In the genomic region with DNA sequence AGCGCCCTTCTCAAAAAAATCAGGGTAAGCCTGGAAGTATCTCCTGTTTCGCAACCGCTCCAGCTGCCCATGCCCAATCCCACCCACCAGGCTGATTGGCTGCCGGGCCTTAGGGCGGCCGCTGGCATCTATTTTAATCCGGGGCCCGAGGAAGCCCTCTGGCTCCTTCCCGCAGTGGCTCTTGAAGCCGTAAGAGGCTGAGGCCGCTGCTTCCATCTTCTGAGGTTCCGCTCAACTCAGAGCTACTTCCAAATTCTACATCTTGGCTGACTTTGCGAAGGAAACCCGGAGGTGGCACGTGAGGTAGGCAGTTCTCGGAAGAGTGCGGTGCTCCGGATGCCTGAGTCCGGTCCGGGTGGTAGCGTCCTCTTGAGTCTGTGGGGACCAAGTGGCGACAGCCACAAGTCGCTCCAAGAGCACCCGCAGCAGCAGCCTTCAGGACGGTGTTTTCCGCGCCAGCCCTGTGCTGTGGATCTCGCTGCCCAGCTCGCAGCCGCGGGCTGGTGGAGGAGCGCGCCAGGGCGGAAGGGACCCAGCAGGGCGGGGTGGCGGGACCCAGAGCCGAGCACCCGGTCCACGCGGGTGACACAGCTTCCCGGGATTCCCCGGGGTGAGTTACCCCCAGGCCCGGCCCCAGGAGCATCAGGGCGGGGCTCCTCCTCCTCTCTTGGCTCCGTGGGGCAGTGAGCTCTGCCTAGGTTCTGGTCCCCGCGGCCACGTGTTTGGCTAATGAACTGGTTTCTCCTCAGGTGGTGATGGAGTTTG, we compare ENCODE assay signal across 8 mouse cellular contexts. TPM values are rescaled to one million over a fixed set of nuclear protein-coding genes. Genes with fewer than 3 reads are reported as not detected.
A peak's percentile ranks its signal among the peaks of the same experiment; 100 is the strongest.
DNase-seq lines count a peak whose midpoint lies in the region; ATAC-seq and TF ChIP-seq lines count a peak whose summit lies in the region.

A gene (plus strand): TSS at position 161 of the 765 bp plus-strand sequence.

- no peak for TF ChIP-seq POLR2A in testis, adult 2 months (IDR thresholded peaks at IDR 0.05; ENCODE audit: control insufficient read depth, low read depth, low read length)

- no peaks in the 10 kb centered on the region for H3K27me3 ChIP-seq in forebrain, embryonic 15.5 days
- peaks cover 8% of the 10 kb centered on the region; the same call in 1 of the 2 replicates for H3K27me3 ChIP-seq in liver, postnatal 0 days (ENCODE audit: insufficient read depth, low read length)
- 0 out of 2 replicates have a peak, but pooled peaks cover 3% of the 10 kb centered on the region for H3K27me3 ChIP-seq in neural tube, embryonic 12.5 days (replicated peaks)
- no peaks in the 10 kb centered on the region for H3K27me3 ChIP-seq in testis, adult 2 months (ENCODE audit: control insufficient read depth, insufficient read depth, low read length)

- no peak for TF ChIP-seq EP300 in liver, postnatal 0 days (IDR thresholded peaks at IDR 0.05; ENCODE audit: low read depth)

- H3K4me1 ChIP-seq in forebrain, embryonic 15.5 days, result peaks cover 5% of the 10 kb centered on the region; the same call in 1 of the 2 replicates
- H3K4me1 ChIP-seq in liver, postnatal 0 days (ENCODE audit: insufficient read depth), result 0 out of 2 replicates have a peak, but pooled peaks cover 5% of the 10 kb centered on the region
- H3K4me1 ChIP-seq in neural tube, embryonic 12.5 days, result peaks cover 3% of the 10 kb centered on the region; the same call in 1 of the 2 replicates
- H3K4me1 ChIP-seq in testis, adult 2 months (ENCODE audit: control insufficient read depth, insufficient read depth, low read length), result peaks cover 5% of the 10 kb centered on the region

- ATAC-seq in forebrain, embryonic 15.5 days (replicated peaks), result peak; percentile 92
- ATAC-seq in liver, postnatal 0 days, result peak; percentile 77
- peak; percentile 93 for ATAC-seq in neural tube, embryonic 12.5 days (ENCODE audit: low FRiP score, low read depth)

- peak; percentile 62 for DNase-seq in ES-CJ7 (ENCODE audit: low read depth, low spot score)
- DNase-seq in cerebellum, adult 11-12 months, result peak; percentile 7
- DNase-seq in heart, postnatal 14 days, result peak; percentile 52 to 59
- DNase-seq in large intestine, adult 2 months (ENCODE audit: low read depth, low spot score), result peak; percentile 6
- peak; percentile 44 for DNase-seq in liver, postnatal 0 days

- H3K4me3 ChIP-seq in forebrain, embryonic 15.5 days, result peak within 1 kb of the TSS; percentile 45
- H3K4me3 ChIP-seq in liver, postnatal 0 days (ENCODE audit: low read depth, low read length), result peak within 1 kb of the TSS; percentile 52
- H3K4me3 ChIP-seq in neural tube, embryonic 12.5 days, result peak within 1 kb of the TSS; percentile 54
- peak within 1 kb of the TSS; percentile 54 for H3K4me3 ChIP-seq in testis, adult 2 months (ENCODE audit: control insufficient read depth, low read depth, low read length)

- H3K27ac ChIP-seq in forebrain, embryonic 15.5 days (replicated peaks), result no peak within 1 kb of the TSS
- no peak within 1 kb of the TSS for H3K27ac ChIP-seq in liver, postnatal 0 days (ENCODE audit: low read depth)
- H3K27ac ChIP-seq in neural tube, embryonic 12.5 days, result no peak within 1 kb of the TSS
- H3K27ac ChIP-seq in testis, adult 2 months (ENCODE audit: control insufficient read depth, insufficient read depth, low read depth, low read length), result no peak within 1 kb of the TSS

- intact Hi-C loops in heart, postnatal 14 days (cut with DNase I), result no loop called here

- H3K36me3 ChIP-seq in forebrain, embryonic 15.5 days, result no peaks in the 10 kb centered on the region
- H3K36me3 ChIP-seq in liver, postnatal 0 days (replicated peaks; ENCODE audit: insufficient read depth, low read length), result no peaks in the 10 kb centered on the region
- H3K36me3 ChIP-seq in neural tube, embryonic 12.5 days, result no peaks in the 10 kb centered on the region
- H3K36me3 ChIP-seq in testis, adult 2 months (ENCODE audit: control insufficient read depth, insufficient read depth, low read length), result no peaks in the 10 kb centered on the region

- WGBS in forebrain, embryonic 15.5 days, result under 1% methylated on average over 47 of the region's 48 CpGs
- WGBS in large intestine, adult 2 months, result under 1% methylated on average over 48 of the region's 48 CpGs
- under 1% methylated on average over 48 of the region's 48 CpGs for WGBS in liver, postnatal 0 days (ENCODE audit: insufficient replicate concordance)
- under 1% methylated on average over 48 of the region's 48 CpGs for WGBS in neural tube, embryonic 12.5 days

- peak within 1 kb of the TSS; percentile 51 for H3K9ac ChIP-seq in forebrain, embryonic 15.5 days (replicated peaks)
- H3K9ac ChIP-seq in liver, postnatal 0 days (replicated peaks), result peak within 1 kb of the TSS; percentile 46
- H3K9ac ChIP-seq in neural tube, embryonic 12.5 days, result peak within 1 kb of the TSS; percentile 61

- H3K4me2 ChIP-seq in forebrain, embryonic 15.5 days (replicated peaks), result peak within 1 kb of the TSS; percentile 83
- H3K4me2 ChIP-seq in liver, postnatal 0 days (ENCODE audit: low read depth, low read length), result peak within 1 kb of the TSS; percentile 84
- H3K4me2 ChIP-seq in neural tube, embryonic 12.5 days (replicated peaks), result peak within 1 kb of the TSS; percentile 98

- no peaks in the 10 kb centered on the region for H3K9me3 ChIP-seq in forebrain, embryonic 15.5 days
- no peaks in the 10 kb centered on the region for H3K9me3 ChIP-seq in liver, postnatal 0 days (ENCODE audit: low read length)
- no peaks in the 10 kb centered on the region for H3K9me3 ChIP-seq in neural tube, embryonic 12.5 days

- TF ChIP-seq CTCF in liver, postnatal 0 days (IDR thresholded peaks at IDR 0.05; ENCODE audit: low read depth), result no peak
- TF ChIP-seq CTCF in testis, adult 2 months (IDR thresholded peaks at IDR 0.05; ENCODE audit: control insufficient read depth, insufficient read depth, insufficient replicate concordance, low read depth, low read length), result no peak

RNA-seq across cellular contexts. Expression of the gene that starts here (rescaled TPM):
- 0.78 and 1.1 TPM in 2 replicates for polyA plus RNA-seq in forebrain, embryonic 15.5 days (2015; fragmentation: Nextera tagmentation; extraction: Ambion mirVana)
- 1 to 10 TPM; 1.4 to 3.1 TPM for total RNA-seq in heart, postnatal 14 days (2021)
- polyA plus RNA-seq in large intestine, adult 2 months (2012; rRNA removed), result 0.56 and 0.58 TPM in 2 replicates
- polyA plus RNA-seq in liver, postnatal 0 days (2015; fragmentation: Nextera tagmentation; extraction: Ambion mirVana), result 0.58 and 0.99 TPM in 2 replicates
- 0.74 and 0.89 TPM in 2 replicates for polyA plus RNA-seq in neural tube, embryonic 12.5 days (2016; fragmentation: Nextera tagmentation; extraction: Ambion mirVana)
- polyA plus RNA-seq in testis, adult 2 months (2012; rRNA removed), result 0.23 and 0.59 TPM in 2 replicates

Comparison
In these comparisons a context has a peak if more than half of its experiments do, and no peak if none do; other contexts are left out.
1. Peak in DNase-seq in large intestine, adult 2 months; RNA of the gene not detected or under 1 TPM.
2. Peak in DNase-seq, ATAC-seq, H3K4me3 ChIP-seq, H3K9ac ChIP-seq and H3K4me2 ChIP-seq in liver, postnatal 0 days; RNA of the gene not detected or under 1 TPM.
3. Peak in ATAC-seq, H3K4me3 ChIP-seq, H3K9ac ChIP-seq and H3K4me2 ChIP-seq in neural tube, embryonic 12.5 days; RNA of the gene not detected or under 1 TPM.
4. DNase-seq: peak in every context shown above with its lines; median percentile 62 in ES-CJ7; 56 in heart, postnatal 14 days; 44 in liver, postnatal 0 days; 7 in cerebellum, adult 11-12 months; 6 in large intestine, adult 2 months.